Mouse (Mus musculus) kidney, adult 18-20 months (tissue): ENCODE data around the gene Atp6ap1.

Source experiments
- DNase-seq: peaks from one replicate; pipeline ENCODE4 v3.0.0; 2021

Atp6ap1 gene

GRCm38 (mm10) chrX:74304867-74305700 lies 8.2 kb downstream of the Atp6ap1 start, which contains the start of gene Gdi1:
Gene Gdi1 (plus strand): TSS chrX:74304998.
- DNase-seq: peak; percentile 81

- peak; percentile 88 for DNase-seq
Observed at GRCm38 (mm10) chrX:74312540-74313464, 15.9 kb downstream of the Atp6ap1 start, which contains the start of gene Fam50a. Gene Fam50a (plus strand): TSS chrX:74313033.

GRCm38 (mm10) chrX:74328725-74329161 lies 31.8 kb downstream of the Atp6ap1 start, which contains the start of gene Plxna3:
Gene Plxna3 (plus strand): TSS chrX:74329066.
- peak; percentile 75 for DNase-seq

- no peak for DNase-seq
Observed at GRCm38 (mm10) chrX:74329215-74329671, 32.3 kb downstream of the Atp6ap1 start.

- DNase-seq: no peak
Observed at GRCm38 (mm10) chrX:74330166-74330930, 33.5 kb downstream of the Atp6ap1 start.

GRCm38 (mm10) chrX:74352645-74353466 lies 56.0 kb downstream of the Atp6ap1 start:
- no peak for DNase-seq

GRCm38 (mm10) chrX:74353467-74353770 lies 56.5 kb downstream of the Atp6ap1 start, which contains the start of gene Lage3:
Gene Lage3 (minus strand): TSS chrX:74353618.
- peak; percentile 83 for DNase-seq
